Mouse (Mus musculus) MEL (cell line): ENCODE results near the gene Hs3st1. TPM values are rescaled to one million over a fixed set of nuclear protein-coding genes. Genes with fewer than 3 reads are reported as not detected.

Experiments
- DNase-seq: peaks from one replicate; pipeline ENCODE4 v3.0.0; 2011; ENCODE audit warnings: low read depth, low spot score
- H3K27ac ChIP-seq: 2 replicates; pipeline ENCODE4 v1.5.1; 2012; ENCODE audit warnings: low read depth, mild to moderate bottlenecking, control low read depth, low read length, moderate library complexity; ENCODE audit not compliant: control insufficient read depth
- H3K27me3 ChIP-seq, 2 experiments: fragments of 150-350 bp in 1 of 2; sonication (generic) in 1 of 2; 2 replicates each; pipeline ENCODE4 v1.6.1; 2012; ENCODE audit warnings: low read length in 2 of 2, mild to moderate bottlenecking in 2 of 2, improper control_type of control experiment in 1 of 2, moderate library complexity in 1 of 2; ENCODE audit not compliant: insufficient read depth in 2 of 2, control insufficient read depth in 1 of 2
- H3K36me3 ChIP-seq, 2 experiments: 2 replicates each; pipeline ENCODE4 v1.6.1; 2012 to 2014; ENCODE audit warnings: low read length in 2 of 2, improper control_type of control experiment in 1 of 2, inconsistent platforms in 1 of 2, mild to moderate bottlenecking in 1 of 2; ENCODE audit not compliant: insufficient read depth in 2 of 2, control insufficient read depth in 1 of 2
- H3K4me1 ChIP-seq, 2 experiments: fragments of 150-350 bp in 1 of 2; sonication (generic) in 1 of 2; 2 replicates each; pipeline ENCODE4 v1.6.1; 2012; ENCODE audit warnings: low read length in 2 of 2, improper control_type of control experiment in 1 of 2, mild to moderate bottlenecking in 1 of 2; ENCODE audit not compliant: insufficient read depth in 2 of 2, control insufficient read depth in 1 of 2
- H3K4me3 ChIP-seq, 2 experiments: fragments of 150-350 bp in 1 of 2; sonication (generic) in 1 of 2; 2 replicates each; pipeline ENCODE4 v1.5.1; 2012; ENCODE audit warnings: low read depth in 2 of 2, low read length in 2 of 2, mild to moderate bottlenecking in 2 of 2, moderate library complexity in 2 of 2, control low read depth in 1 of 2, improper control_type of control experiment in 1 of 2; ENCODE audit not compliant: control insufficient read depth in 1 of 2, insufficient read depth in 1 of 2
- H3K79me2 ChIP-seq: 2 replicates; pipeline ENCODE4 v1.6.1; 2012; ENCODE audit warnings: mild to moderate bottlenecking, low read length, moderate library complexity; ENCODE audit not compliant: control insufficient read depth, poor library complexity, insufficient read depth
- H3K9ac ChIP-seq: 2 replicates; pipeline ENCODE4 v1.6.1; 2012; ENCODE audit warnings: low read depth, mild to moderate bottlenecking, control low read depth, low read length, moderate library complexity; ENCODE audit not compliant: control insufficient read depth, poor library complexity, severe bottlenecking
- H3K9me3 ChIP-seq: fragments of 150-350 bp; sonication (generic); replicated peaks from 2 replicates; pipeline ENCODE4 v1.6.1; 2012; ENCODE audit warnings: mild to moderate bottlenecking, low read length, improper control_type of control experiment, moderate library complexity; ENCODE audit not compliant: insufficient read depth
- CTCF ChIP-seq, 3 experiments: IDR thresholded peaks in 2 of 3; conservative IDR thresholded peaks in 1 of 3; 2 replicates each; pipeline ENCODE4 v1.5.1; 2011 to 2012; ENCODE audit warnings: low read length in 3 of 3, low read depth in 2 of 3, mild to moderate bottlenecking in 2 of 3, improper control_type of control experiment in 1 of 3, inconsistent platforms in 1 of 3, mixed read lengths in 1 of 3, moderate library complexity in 1 of 3; ENCODE audit not compliant: control insufficient read depth in 1 of 3, insufficient read depth in 1 of 3, poor library complexity in 1 of 3, severe bottlenecking in 1 of 3
- ELF1 ChIP-seq: IDR thresholded peaks from 2 replicates; pipeline ENCODE4 v1.6.1; 2014; ENCODE audit warnings: low read depth, mild to moderate bottlenecking, inconsistent platforms, low read length, improper control_type of control experiment, moderate library complexity
- EP300 ChIP-seq, 2 experiments: IDR thresholded peaks; 2 replicates each; pipeline ENCODE4 v1.6.1; 2011; ENCODE audit warnings: improper control_type of control experiment in 2 of 2, low read length in 2 of 2, low read depth in 1 of 2, mild to moderate bottlenecking in 1 of 2
- HCFC1 ChIP-seq: IDR thresholded peaks from 2 replicates; pipeline ENCODE4 v1.6.1; 2012; ENCODE audit warnings: low read depth, mild to moderate bottlenecking, inconsistent platforms, low read length, improper control_type of control experiment, moderate library complexity
- MAX ChIP-seq: IDR thresholded peaks from 2 replicates; pipeline ENCODE4 v1.6.1; 2011; ENCODE audit warnings: low read length, improper control_type of control experiment
- MEF2A ChIP-seq: IDR thresholded peaks from 2 replicates; pipeline ENCODE4 v1.6.1; 2014; ENCODE audit warnings: low read depth, mild to moderate bottlenecking, inconsistent platforms, low read length, improper control_type of control experiment; ENCODE audit not compliant: poor library complexity, insufficient replicate concordance, severe bottlenecking; ENCODE audit errors: extremely low read depth
- MYC ChIP-seq: IDR thresholded peaks from 2 replicates; pipeline ENCODE4 v1.6.1; 2011; ENCODE audit warnings: low read depth, mild to moderate bottlenecking, low read length, improper control_type of control experiment, moderate library complexity
- POLR2A ChIP-seq, 2 experiments: IDR thresholded peaks; 2 replicates each; pipeline ENCODE4 v1.6.1; 2011 to 2012; ENCODE audit warnings: low read length in 2 of 2, mild to moderate bottlenecking in 2 of 2, control low read depth in 1 of 2, improper control_type of control experiment in 1 of 2, low read depth in 1 of 2, moderate library complexity in 1 of 2; ENCODE audit not compliant: control insufficient read depth in 1 of 2, insufficient read depth in 1 of 2, poor library complexity in 1 of 2
- RAD21 ChIP-seq: IDR thresholded peaks from 2 replicates; pipeline ENCODE4 v1.6.1; 2011; ENCODE audit warnings: mild to moderate bottlenecking, low read depth, low read length, improper control_type of control experiment
- RCOR1 ChIP-seq: IDR thresholded peaks from 2 replicates; pipeline ENCODE4 v1.6.1; 2012; ENCODE audit warnings: low read depth, mild to moderate bottlenecking, inconsistent platforms, low read length, improper control_type of control experiment
- SIN3A ChIP-seq: IDR thresholded peaks from 2 replicates; pipeline ENCODE4 v1.6.1; 2012; ENCODE audit warnings: low read length, improper control_type of control experiment, inconsistent platforms
- SMC3 ChIP-seq: IDR thresholded peaks from 2 replicates; pipeline ENCODE4 v1.6.1; 2011; ENCODE audit warnings: low read depth, low read length, improper control_type of control experiment
- TBP ChIP-seq: IDR thresholded peaks from 2 replicates; pipeline ENCODE4 v1.8.0; 2011; ENCODE audit warnings: low read depth, low read length, improper control_type of control experiment
- UBTF ChIP-seq: IDR thresholded peaks from 2 replicates; pipeline ENCODE4 v1.6.1; 2012; ENCODE audit warnings: low read depth, mild to moderate bottlenecking, inconsistent platforms, low read length, improper control_type of control experiment, moderate library complexity, borderline replicate concordance; ENCODE audit not compliant: insufficient read depth
- USF1 ChIP-seq: IDR thresholded peaks from 2 replicates; pipeline ENCODE4 v1.6.1; 2014; ENCODE audit warnings: low read depth, mild to moderate bottlenecking, inconsistent platforms, low read length, improper control_type of control experiment, moderate library complexity
- USF2 ChIP-seq, 2 experiments: IDR thresholded peaks; 2 replicates each; pipeline ENCODE4 v1.6.1; 2011 to 2012; ENCODE audit warnings: improper control_type of control experiment in 2 of 2, low read length in 2 of 2, borderline replicate concordance in 1 of 2, inconsistent platforms in 1 of 2, low read depth in 1 of 2, mild to moderate bottlenecking in 1 of 2; ENCODE audit not compliant: insufficient read depth in 1 of 2
- ZC3H11A ChIP-seq: IDR thresholded peaks from 2 replicates; pipeline ENCODE4 v1.6.1; 2012; ENCODE audit warnings: low read depth, mild to moderate bottlenecking, inconsistent platforms, low read length, improper control_type of control experiment
- ZMIZ1 ChIP-seq: IDR thresholded peaks from 2 replicates; pipeline ENCODE4 v1.6.1; 2012; ENCODE audit warnings: low read depth, mild to moderate bottlenecking, inconsistent platforms, low read length, improper control_type of control experiment, moderate library complexity
- polyA plus RNA-seq, 2 experiments: library from polyadenylated mRNA; stranded (reverse) in 1 of 2; unstranded in 1 of 2; fragments of >175 nt in 1 of 2; fragments of >200 nt in 1 of 2; gene quantifications; 2 replicates each; pipeline versions ENCODE4 v1.2.1 to v1.2.4; 2012; ENCODE audit warnings: low replicate concordance in 2 of 2, low read depth in 1 of 2; ENCODE audit not compliant: insufficient read length in 2 of 2, insufficient read depth in 1 of 2, missing spikeins in 1 of 2
- total RNA-seq: library from RNA; depleted of rRNA; stranded (reverse); fragments of 300-350 nt; gene quantifications from 2 replicates; pipeline ENCODE4 v1.2.3, GENCODE M21; 2012

Hs3st1 gene
- total and polyA plus RNA-seq, 3 experiments, result not detected

DNA sequence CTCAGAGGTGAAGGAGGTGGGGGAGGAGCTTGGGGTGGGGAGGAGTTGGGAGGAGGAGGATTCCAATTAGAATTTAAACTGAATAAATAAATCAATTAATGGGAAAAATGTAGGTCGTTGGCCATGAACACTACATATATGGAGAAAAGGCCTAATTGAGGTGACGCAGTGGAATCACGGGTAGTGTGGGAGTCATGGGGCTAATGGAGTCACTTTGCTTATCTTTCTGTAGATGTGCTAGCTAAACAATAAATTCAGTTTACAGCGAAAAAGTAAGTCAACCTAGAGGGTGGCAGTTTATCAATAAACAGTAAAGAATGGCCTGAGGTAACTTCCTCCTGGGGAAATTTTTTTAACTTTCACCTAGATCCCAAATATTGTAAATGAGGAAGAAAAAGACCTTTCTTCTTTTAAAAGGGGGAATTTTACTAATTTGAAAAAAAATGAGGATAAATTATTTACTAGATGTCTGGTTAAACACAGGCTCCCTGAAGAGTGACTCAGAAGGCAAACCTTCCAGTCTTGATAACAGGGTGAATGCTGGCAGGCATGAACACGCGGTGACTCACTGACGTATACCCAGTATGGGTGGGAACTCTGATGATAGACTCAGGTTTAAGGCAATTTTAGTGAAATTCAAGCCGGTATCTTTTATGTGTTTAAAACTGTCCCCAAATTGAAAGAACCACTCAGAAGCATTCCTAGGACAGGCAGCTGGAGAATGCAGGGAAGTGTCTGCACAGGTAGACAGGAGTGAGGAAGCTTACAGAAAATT lies 6.6 kb upstream of the Hs3st1 start:
- no peak for DNase-seq
- TF ChIP-seq CTCF (IDR thresholded peaks at IDR 0.05 in 2 of 3, conservative IDR thresholded peaks at IDR 0.05 in 1 of 3; ENCODE audit: control insufficient read depth in 1 of 3, insufficient read depth in 1 of 3, low read depth in 2 of 3, low read length in 3 of 3, poor library complexity in 1 of 3, severe bottlenecking in 1 of 3) (no peak), MYC (no peak), SMC3 (no peak), MAX (no peak), ZMIZ1 (no peak), USF1 (no peak), ZC3H11A (no peak), MEF2A (no peak), RAD21 (no peak), TBP (no peak), SIN3A (no peak)
- Histone ChIP-seq H3K9me3 (no peaks in the 10 kb centered on the region), H3K9ac (no peak overlapping the region), H3K79me2 (no peaks in the 10 kb centered on the region), H3K4me1 (no peaks in the 10 kb centered on the region), H3K27ac (no peak overlapping the region), H3K4me3 (no peak overlapping the region), H3K27me3 (no peaks in the 10 kb centered on the region), H3K36me3 (no peaks in the 10 kb centered on the region)

DNA sequence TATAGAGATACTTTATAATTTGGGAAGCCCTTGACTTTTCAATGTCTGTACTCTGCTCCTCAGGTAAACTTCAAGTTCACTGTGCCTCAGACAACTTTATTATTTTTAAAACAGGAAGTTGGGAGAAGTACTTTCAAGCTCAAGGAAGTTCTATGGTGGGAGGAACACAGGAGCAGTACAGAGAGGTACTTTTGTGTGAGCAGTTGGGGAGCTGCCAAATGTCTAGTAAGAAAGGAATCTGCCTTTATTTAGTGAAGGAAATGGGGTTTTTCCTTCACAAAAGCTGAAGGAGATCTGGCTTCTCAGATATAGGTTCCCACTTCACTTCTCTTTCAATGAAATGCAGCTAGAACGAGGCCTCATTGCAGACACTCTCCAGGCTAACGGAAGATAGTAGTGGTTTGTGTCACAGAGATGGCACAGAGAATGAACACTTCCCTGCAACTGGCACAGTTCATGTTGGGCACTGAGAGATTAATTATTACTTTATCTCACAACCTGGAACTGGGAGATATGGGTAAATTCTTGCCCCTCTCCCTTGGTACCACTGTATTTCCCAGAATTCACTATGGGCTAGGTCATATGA lies 3.7 kb upstream of the Hs3st1 start:
- H3K4me1 ChIP-seq, result no peaks in the 10 kb centered on the region
- no peak overlapping the region for H3K4me3 ChIP-seq

More for the DNA sequence above, 3.7 kb upstream of the Hs3st1 start:
- H3K27me3 ChIP-seq, result no peaks in the 10 kb centered on the region
- DNase-seq, result no peak
- H3K9ac ChIP-seq, result no peak overlapping the region
- H3K79me2 ChIP-seq, result no peaks in the 10 kb centered on the region
- no peaks in the 10 kb centered on the region for H3K9me3 ChIP-seq
- H3K27ac ChIP-seq, result no peak overlapping the region
- no peaks in the 10 kb centered on the region for H3K36me3 ChIP-seq
- TF ChIP-seq RCOR1 (no peak), USF1 (no peak), POLR2A (IDR thresholded peaks at IDR 0.05; ENCODE audit: control insufficient read depth in 1 of 2, insufficient read depth in 1 of 2, low read depth in 1 of 2, low read length in 2 of 2, poor library complexity in 1 of 2) (no peak), ELF1 (no peak), CTCF (IDR thresholded peaks at IDR 0.05 in 2 of 3, conservative IDR thresholded peaks at IDR 0.05 in 1 of 3; ENCODE audit: control insufficient read depth in 1 of 3, insufficient read depth in 1 of 3, low read depth in 2 of 3, low read length in 3 of 3, poor library complexity in 1 of 3, severe bottlenecking in 1 of 3) (no peak), MAX (no peak), UBTF (no peak), MEF2A (no peak), EP300 (IDR thresholded peaks at IDR 0.05; ENCODE audit: low read depth in 1 of 2, low read length in 2 of 2) (no peak), USF2 (IDR thresholded peaks at IDR 0.05; ENCODE audit: borderline replicate concordance in 1 of 2, insufficient read depth in 1 of 2, low read depth in 1 of 2, low read length in 2 of 2) (no peak), HCFC1 (no peak)
